Mouse (Mus musculus): ENCODE data around the gene Opalin. TPM values are rescaled to one million over a fixed set of nuclear protein-coding genes. Genes with fewer than 3 reads are reported as not detected.
A peak's percentile ranks its signal among the peaks of the same experiment; 100 is the strongest.

Gene Opalin
- total RNA-seq, 2 experiments from 2014 or later = not detected

DNA sequence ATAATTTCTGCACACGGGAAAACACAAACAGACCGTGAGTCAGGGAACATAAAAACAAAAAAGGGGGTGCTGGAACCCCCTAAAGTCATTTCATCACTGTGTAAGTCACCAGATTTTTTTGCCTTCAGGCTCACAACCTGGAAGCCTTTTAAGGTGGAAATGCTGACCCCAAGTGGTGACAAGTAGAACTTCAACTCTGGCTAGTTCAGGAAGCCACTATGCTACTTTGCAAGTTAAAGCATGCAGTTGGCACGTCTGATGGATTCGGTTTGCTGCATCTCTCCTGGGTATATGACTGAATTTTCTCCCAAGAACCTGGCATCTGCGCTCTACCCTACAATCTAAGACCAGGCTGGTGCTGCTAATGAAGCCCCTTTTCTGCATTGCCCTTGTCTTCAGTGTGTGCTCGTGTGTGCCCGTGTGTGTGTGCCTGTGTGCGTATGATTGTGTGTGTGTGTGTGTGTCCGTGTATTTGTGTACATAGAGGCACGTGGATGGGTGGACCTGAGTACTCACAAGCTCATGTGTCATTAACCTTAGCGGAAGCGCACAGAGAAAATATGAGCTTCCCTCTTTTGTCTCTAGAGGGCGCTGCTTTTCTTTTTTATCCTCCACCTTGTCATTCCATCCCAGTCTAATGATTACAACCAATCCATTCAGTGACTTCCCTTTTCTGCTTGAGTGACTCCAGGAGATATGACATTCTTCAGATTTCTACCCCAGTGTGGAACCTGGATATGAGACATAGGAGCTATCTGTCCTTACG is 60.8 kb downstream of the Opalin start:
- peak; percentile 66 to 76 for DNase-seq

DNA sequence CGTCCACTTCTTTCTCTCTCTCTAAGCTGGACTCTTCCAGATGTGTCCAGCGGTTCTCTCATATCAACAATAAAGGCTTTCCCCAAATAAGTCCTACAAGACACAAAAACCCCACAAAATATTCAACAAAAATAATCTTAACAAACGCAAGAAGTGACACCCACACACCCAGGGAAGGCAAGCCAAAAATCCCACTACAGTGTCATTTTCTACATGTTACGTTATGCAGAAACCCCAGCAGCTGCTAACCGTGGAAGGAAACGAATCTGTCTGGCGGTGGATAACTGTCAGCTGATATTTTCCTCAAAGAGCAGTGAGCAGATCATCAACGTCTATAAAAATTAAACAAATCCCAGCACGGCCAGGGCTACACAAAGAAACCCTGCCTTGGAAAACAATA is 62.9 kb downstream of the Opalin start:
- DNase-seq = no peak

DNA sequence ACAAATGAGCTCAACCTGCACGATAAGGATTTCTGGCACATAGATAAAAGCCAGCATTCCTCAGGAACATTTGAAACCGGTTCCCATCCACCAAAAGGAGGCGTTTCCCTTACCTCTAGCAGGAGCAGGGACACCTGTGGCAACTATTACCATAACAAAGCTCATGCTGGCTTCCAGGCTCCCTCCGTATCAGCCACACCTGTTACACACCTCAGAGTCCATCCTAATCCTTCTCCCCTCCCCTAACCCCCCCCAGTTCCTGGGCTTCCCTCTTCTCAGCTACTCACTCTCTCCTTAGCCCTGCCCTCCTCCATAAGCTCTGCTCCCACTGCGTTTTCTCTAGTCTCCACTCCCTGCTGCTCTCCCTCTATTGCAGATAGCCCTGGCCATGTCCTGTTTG is 63.3 kb downstream of the Opalin start:
- no peak for DNase-seq

Other genes starting within 250 kb of the Opalin start
- 1 to 10 TPM; 3.0 to 3.3 TPM for gene Ccnj, start 245.8 kb downstream of the Opalin start, total RNA-seq (2021)
- 1 to 10 TPM; 6.9 to 7.1 TPM for gene Zfp518a, start 182.4 kb downstream of the Opalin start, total RNA-seq (2021)
- gene Blnk, start 82.6 kb downstream of the Opalin start, total RNA-seq (2021) = 1 to 10 TPM; 2.1 to 2.5 TPM
- gene Dntt, start 47.8 kb downstream of the Opalin start, total RNA-seq (2021) = not detected
- under 1 TPM; 0.31 to 0.32 TPM for gene Tll2, start 129.7 kb upstream of the Opalin start, total RNA-seq (2021)
- gene Tm9sf3, start 186.9 kb upstream of the Opalin start, total RNA-seq (2021) = 10 to 100 TPM; 70.3 to 73.4 TPM

Data from heart, adult 18-20 months (tissue).